Mouse (Mus musculus) layer of hippocampus, postnatal 10 days (tissue): ENCODE measurements around the gene Pdcd1lg2. TPM values are rescaled to one million over a fixed set of nuclear protein-coding genes. Genes with fewer than 3 reads are reported as not detected.
A peak's percentile ranks its signal among the peaks of the same experiment; 100 is the strongest.

Source experiments
- DNase-seq, 2 experiments: peaks; one replicate each; pipeline ENCODE4 v3.0.0; 2021; ENCODE audit warnings: low spot score in 2 of 2
- total RNA-seq, 2 experiments: library from RNA; stranded (reverse); gene quantifications; 2 replicates each; pipeline ENCODE4 v1.2.3; 2021

The Pdcd1lg2 gene
- total RNA-seq, 2 experiments from 2014 or later, result 0.50 TPM; not detected in 1

- DNase-seq, result no peak
These were observed 85.4 kb downstream of the Pdcd1lg2 start for GRCm38 (mm10) chr19:29496001-29496597.

- no peak for DNase-seq
These were observed 86.3 kb downstream of the Pdcd1lg2 start for GRCm38 (mm10) chr19:29496786-29497557.

GRCm38 (mm10) chr19:29497874-29498273 lies 87.2 kb downstream of the Pdcd1lg2 start:
- DNase-seq, result no peak

- no peak for DNase-seq
These were observed 88.2 kb downstream of the Pdcd1lg2 start for GRCm38 (mm10) chr19:29498842-29499456.

- DNase-seq, result no peak
These were observed 89.6 kb downstream of the Pdcd1lg2 start for GRCm38 (mm10) chr19:29500333-29500732.

GRCm38 (mm10) chr19:29501106-29501505 lies 90.4 kb downstream of the Pdcd1lg2 start:
- peak; percentile 36 to 45 for DNase-seq

- peak; percentile 86 to 89 for DNase-seq
These were observed 90.8 kb downstream of the Pdcd1lg2 start for GRCm38 (mm10) chr19:29501507-29501906.

GRCm38 (mm10) chr19:29504131-29504530 lies 93.4 kb downstream of the Pdcd1lg2 start:
- no peak for DNase-seq

GRCm38 (mm10) chr19:29505617-29506016 lies 94.9 kb downstream of the Pdcd1lg2 start:
- no peak for DNase-seq

GRCm38 (mm10) chr19:29508208-29508607 lies 97.5 kb downstream of the Pdcd1lg2 start:
- no peak for DNase-seq

- no peak for DNase-seq
These were observed 99.1 kb downstream of the Pdcd1lg2 start for GRCm38 (mm10) chr19:29509857-29510256.

GRCm38 (mm10) chr19:29511826-29512225 lies 101.1 kb downstream of the Pdcd1lg2 start:
- DNase-seq, result no peak

- no peak for DNase-seq
These were observed 102.5 kb downstream of the Pdcd1lg2 start for GRCm38 (mm10) chr19:29513111-29513766.

GRCm38 (mm10) chr19:29514130-29514529 lies 103.4 kb downstream of the Pdcd1lg2 start:
- DNase-seq, result no peak

- DNase-seq, result no peak
These were observed 104.7 kb downstream of the Pdcd1lg2 start for GRCm38 (mm10) chr19:29515386-29515785.

GRCm38 (mm10) chr19:29515991-29516390 lies 105.3 kb downstream of the Pdcd1lg2 start:
- DNase-seq, result no peak

- DNase-seq, result no peak
These were observed 107.7 kb downstream of the Pdcd1lg2 start for GRCm38 (mm10) chr19:29518409-29518808.

GRCm38 (mm10) chr19:29518922-29519321 lies 108.2 kb downstream of the Pdcd1lg2 start:
- no peak for DNase-seq
